Mouse (Mus musculus) lung, postnatal 36 days (tissue): Measurements from ENCODE around the gene Npm1.

Experiments
- DNase-seq: peaks from one replicate; pipeline ENCODE4 v3.0.0; 2022; ENCODE audit warnings: mixed read lengths

Npm1 gene

DNA sequence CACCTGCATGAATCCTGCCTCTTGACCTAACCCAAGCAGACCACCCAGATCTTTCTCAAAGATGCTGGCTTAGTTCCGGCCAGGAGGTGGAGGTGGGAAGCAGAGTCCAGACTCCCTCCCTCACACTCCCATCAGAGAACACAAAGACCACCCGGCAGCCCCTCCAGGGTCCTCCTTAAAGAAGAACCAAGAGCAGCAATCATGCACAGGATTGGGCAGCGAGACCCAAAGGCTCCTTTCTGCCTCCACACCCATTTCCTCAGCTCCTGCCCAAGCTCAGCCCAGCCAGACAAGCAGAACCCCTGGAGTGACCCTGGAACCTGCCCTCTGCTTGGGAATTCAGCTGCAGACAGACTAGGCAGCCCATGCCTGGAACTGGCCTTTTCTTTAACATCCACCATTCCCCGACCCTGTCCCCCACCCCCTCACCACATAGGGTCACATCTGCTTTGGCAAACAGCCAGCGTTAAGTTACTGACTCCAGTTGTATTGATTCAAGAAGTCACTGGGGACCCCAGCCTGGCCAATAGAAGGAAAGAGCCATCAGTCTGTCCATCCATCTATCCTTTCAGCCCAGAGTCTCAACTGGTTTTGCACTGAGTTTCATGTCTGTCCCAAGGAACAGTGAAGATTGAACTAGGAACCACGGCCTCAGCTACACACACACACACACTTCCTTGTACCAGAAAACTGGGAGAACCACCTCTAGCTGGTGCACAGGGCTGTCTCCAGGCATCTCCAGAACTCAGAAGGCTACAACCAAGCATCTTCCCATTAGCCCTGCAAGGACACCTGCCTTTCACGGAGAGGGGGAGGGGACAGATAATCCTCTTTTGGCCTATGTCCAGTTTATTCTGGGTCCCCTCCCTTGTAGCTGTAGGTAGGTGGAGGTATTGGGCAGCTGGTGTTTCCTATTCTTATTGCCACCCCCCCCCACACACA is 17.5 kb downstream of the Npm1 start:
- DNase-seq, result no peak

DNA sequence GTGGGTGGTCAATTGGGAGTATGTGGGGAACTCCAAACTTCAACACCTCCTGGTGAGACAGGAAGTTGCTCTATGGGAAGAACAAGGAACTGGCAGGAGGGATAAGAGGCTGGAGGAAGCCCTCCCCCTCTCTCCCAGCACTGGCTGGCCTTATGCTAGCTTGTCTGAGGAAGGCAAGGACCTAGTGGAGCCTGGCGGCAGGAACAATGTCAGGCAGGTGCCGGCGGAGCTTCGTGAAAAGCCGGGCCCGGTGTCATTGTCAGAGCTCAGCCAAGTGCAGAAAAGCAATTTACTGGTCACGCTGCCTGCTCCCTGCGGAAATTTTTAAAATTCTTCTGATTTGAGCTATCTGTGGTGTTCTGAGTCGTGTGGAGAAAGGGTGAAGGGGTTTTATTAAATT is 19.1 kb downstream of the Npm1 start:
- DNase-seq, result no peak

DNA sequence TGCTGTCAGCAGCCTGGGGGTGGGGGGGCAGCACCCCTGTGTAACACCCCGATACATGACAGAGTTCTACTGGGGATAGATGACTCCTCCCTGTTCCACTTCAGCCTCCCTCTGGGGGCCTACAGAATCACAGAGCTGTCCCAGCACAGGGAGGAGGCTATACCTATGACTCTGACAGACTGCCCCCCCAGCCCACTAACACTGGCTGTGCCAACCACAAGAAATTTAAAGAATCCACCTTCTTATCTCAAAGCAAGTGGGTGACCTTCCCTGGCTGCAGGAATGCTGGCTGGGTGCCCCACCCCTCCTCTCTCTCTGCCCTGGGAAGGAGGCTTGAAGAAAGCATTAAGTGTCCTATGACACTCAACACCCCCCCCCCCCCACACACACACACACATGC is 20.2 kb downstream of the Npm1 start:
- peak; percentile 64 for DNase-seq

DNA sequence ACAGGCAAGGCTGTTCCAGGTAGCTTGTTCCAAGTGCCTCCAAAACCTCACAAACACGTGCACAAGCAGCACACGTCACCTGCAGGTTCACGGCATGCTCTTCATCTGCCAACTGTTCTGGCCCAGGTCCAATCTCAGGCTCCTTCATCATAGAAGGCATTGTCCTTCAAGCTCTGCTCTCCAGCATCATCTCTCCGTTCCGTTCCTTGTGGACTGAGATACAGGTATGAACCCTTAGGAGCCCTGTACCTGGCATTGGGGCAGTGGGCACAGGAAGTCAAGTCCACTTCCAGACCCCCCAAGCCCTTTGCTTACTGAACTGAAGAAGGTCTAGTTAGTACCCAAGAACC is 22.9 kb downstream of the Npm1 start:
- DNase-seq, result no peak

DNA sequence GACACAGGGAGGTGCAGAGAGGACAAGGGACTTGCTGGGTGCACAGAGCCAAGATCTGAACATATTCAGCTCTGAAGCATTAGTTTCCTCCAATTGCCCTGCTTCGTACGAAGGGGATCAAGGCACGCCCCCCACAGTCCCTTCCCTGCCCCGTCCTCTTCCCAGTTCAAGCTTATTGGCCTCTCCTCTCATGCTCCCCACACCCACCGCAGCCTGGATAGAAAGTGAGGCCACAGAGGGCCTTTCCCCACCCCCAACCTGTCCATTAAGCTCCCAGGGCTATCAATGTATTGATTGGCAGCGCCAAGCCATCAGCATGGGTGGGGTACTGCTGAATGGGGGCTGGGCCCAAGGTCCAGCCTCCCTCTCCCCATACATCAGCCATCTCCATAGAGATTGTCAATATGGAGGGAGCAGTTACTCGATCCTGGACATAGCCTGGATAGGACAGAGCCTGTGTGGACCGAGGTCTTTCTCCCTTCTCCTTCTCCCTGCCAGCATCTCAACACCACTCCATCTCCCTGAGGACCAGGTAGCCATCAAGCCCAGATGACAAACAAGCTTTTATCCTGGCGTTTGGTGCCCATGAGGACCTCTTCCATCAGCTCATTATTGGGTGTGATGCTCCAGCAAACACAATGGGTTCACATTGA is 23.4 kb downstream of the Npm1 start:
- no peak for DNase-seq

DNA sequence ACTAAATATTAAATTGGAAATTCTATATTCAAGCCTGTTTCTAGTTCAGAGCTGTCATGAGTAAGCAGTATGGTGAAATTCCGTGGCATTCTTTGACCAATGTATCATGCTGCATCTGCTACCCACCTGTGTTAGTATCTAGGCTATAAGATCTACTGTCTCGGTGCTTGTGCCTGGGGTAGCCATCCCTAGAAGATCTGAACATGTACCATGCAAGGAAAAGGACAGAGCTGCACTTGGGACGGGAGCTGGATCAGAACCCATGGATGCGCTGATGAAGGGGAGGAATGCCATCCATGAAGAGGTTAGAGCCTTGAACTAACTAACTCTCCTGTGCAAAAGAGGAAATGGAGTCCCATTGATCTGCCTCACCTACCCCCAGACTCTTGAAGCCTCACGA is 24.3 kb downstream of the Npm1 start:
- no peak for DNase-seq

DNA sequence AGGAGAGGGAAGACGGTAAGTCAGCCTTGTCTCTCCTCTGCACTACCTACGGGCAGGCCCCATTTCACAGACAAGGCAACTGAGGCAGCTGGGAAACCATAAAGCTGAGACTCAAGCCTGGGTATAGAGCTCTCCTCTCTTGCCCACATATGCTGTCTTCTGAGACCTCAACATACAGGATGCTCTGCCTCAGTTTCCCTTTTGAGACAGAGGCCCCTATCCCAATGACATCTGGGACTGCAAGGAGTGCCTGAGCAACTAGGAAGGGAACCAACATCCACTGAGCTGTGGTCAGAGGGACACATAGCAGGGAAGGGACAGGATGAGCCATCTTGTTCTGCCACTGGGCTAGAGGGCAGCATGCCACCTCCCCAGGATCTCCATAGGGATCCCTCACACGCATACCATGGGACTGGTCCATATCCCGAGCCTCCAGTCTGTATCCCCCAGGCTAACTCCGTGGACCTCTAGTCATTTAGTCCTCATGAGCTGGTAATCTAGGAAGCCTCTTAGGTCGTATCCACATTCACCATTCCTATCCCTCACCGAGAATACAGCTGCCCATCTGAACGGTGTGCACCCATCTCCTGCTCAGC is 28.5 kb downstream of the Npm1 start:
- no peak for DNase-seq

DNA sequence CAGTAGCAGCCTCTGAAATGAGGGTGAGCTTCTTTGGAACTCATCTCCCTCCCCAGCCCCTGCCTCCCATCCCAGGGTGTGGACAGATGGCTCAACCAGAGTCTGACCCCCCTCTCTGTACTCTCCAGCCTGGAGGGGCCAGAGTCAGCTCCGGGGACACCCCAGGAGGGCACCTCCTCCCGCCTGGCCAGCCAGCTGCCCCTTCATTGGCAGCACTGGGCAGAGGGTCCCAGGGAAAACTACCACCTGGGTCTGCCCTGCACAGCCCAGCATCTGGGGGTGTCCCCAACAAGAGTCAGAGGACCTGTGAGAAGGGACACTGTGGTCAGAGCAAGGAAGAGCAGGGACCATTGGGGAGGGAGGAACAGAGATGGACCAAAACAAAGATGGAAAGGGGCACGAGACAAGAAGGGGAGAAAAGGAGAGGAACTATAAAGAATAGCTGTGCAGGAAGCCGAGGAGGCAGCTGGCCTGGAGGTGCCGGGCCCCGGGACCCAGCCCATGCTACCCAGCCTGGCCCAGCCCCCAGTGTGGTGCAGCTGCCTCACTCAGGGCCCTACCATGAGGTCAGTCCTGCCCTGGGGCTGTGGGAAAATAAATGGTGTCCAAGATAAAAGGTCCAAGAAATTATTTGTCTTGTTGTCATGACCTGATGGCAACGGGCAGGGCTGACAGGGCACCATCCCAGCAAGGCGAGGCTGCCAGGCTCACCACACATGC is 30.2 kb downstream of the Npm1 start:
- DNase-seq, result no peak

DNA sequence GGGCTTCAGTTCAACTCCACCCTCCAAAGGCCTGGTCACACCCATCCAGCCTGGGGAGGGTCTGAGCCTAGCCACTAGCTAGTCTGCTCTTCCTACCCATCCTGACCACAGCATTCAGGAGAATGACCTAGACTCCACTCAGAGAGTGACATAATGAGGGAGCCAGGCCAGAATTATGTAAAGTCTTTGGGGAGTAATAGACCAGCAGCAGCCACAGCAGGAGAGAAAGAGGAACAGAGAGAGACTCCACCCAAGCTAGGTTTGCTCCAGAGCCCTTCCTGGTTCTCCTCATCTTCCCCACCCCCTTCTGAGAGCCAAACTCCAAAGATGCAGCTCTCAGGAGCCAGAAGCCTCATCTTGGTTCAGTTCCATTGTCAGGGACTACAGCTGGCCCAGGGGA is 35.9 kb downstream of the Npm1 start:
- peak; percentile 19 for DNase-seq

DNA sequence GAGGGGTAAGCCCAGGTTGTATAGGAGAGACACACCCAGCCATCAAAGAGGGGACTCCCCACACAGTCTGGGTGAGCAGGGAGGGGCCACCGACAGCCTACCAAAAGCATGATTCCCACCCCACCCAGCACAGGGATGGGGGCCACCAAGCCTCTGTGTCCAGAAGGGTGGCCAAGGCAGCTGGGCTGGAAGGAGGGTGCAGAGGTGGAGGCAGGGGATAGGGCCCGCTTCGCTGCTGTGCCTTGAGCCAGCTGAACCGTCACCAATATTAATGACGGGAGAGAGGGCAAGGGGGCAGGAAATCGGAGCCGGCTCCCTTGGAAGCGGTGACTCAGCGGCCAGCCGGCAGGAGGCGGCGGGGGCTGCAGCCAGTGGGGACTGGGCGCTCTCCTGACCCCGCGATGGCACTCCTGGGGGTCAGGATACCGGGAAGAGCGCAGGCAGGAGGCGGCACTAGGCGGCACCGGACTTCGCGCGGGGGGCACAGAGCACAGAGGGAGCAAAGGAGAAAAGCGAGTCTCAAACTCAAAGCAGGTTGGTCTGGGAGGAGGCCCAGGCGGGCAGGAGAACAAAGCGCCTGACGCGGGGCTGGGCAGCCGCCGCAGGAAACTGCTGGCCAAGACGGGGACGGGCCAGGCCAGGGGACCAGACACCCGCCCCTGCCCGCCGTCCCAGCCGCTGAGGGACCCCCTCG is 40.3 kb downstream of the Npm1 start:
- DNase-seq, result no peak

DNA sequence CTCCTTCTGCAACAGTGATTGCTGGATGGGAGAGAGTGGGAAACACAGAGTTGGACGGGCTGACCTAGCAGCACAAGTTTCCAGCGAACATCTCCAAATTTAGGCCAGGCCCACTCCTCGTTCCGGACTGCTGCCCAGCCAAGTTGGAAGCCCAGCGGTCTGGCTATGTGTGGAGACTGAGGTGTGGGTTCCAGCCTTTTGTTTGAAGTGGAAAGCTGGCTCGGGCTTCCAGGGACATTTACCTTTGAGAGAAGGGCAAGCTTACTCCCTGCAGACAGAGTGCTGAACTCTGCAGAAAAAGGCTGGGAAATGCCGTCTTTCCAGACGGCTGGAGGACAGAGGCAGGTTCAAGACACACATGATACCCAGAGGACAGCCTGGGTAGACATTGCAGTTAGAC is 43.5 kb downstream of the Npm1 start:
- DNase-seq, result no peak

DNA sequence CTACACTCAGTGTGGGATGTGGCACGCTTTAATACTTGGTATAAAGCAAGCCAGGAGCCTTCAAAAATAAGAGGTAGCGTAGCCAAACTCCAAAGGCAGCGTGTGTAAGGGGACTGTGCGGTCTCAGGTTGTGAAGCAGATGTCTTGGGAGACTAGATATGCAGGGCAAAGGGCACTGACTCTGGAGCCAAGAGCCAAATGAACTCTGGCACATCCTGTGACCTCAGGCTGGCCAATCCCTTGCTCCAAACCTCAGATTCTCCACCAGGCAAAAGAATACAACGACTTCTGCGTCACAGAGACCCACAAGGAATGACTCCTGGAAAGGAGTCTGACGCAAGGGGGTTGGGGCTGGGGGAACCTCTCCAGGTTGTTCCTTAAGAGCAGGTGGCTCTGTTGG is 43.9 kb downstream of the Npm1 start:
- no peak for DNase-seq

DNA sequence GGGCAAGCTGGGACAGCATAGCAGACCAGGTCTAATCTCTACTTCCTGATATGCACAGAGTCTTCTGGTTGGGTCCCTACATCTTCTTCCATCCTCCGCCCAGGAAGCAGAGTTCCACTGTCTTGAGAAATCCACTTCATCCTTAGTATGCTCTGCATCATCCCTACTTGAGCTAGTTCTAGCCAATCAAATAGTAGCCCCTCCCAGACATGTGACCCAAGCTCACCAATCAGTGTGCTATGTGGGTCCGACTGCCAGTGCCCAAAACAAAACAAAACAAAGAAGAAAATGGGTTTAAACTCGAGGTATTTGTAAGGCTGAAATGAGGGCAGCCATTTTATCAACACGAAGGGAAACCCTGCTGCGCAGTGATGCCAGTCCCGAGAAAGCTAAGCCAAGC is 44.5 kb downstream of the Npm1 start:
- DNase-seq, result no peak

DNA sequence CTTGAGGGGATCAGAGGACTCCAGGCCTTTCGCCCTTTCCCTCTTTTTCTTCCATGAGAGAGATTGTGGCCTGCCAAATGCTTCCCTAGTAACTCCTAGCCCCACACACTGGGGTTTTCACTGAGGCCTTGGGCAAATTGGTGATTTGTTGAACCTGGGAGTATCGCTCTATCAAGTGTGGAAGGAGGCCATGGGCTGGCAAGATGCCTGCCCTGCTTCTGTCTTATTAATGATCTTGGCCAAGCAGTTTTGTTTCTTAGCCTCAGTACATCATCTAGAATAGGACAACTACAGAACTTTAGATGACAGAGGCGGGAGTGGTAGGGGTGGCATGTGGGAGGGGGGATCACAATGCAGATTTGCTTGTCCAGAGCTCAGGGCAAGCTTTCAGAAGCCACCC is 47.2 kb downstream of the Npm1 start:
- no peak for DNase-seq

DNA sequence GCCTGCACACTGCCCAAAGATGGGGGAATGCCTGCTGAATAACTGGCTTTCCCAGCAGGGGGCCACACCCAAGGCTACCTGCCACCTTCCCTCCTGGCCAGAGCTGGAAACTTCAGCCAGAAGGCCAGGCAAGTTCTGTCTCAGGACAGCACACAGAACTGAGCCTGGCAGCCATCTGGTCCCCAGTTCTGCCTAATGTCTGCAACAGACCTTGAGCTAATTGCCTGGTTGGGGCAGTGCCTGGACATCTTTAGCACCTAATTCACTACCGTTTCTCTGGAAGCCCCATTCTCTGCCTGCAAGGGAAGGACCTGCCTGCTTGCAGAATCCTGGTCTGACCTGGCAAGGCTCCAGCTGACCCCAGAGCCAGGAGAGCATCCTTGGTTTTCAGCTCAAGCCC is 50.6 kb downstream of the Npm1 start:
- DNase-seq, result no peak

DNA sequence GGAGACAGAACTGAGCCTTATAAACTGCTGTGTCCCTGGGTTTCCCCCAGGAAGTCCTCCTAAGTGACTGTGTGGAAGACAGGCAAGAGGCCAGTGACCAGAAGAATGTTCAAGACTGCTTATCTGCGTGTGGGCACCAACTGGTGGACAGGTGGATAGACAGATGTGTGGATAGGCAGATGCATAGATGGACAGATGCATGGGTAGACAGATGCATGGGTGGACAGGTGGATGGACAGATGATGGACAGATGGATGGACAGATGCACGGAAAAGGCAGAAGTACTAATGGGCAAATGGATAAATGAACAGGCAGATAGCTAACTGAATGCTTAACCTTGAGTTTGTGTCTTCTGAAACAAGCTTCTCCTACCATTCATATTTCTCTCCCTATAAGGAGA is 52.9 kb downstream of the Npm1 start:
- DNase-seq, result no peak

DNA sequence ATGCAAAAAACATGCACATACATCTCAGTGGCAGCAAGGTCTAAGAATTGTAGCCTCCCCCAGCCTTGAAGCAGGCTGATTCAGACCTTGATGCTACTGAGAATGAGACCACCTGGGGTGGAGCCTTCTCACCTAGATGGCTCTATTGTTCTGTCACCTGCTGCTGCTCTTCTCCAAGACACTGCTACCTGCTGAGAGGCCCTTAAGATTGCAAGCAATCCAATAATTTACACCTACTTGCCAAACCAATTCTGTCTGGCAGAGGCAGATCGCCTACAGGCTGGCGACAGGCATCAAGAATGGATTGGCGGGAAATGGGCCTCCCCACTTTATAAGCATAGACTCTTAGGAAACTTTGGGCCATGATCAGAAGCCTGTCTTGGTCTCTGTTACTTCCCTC is 55.5 kb downstream of the Npm1 start:
- no peak for DNase-seq

DNA sequence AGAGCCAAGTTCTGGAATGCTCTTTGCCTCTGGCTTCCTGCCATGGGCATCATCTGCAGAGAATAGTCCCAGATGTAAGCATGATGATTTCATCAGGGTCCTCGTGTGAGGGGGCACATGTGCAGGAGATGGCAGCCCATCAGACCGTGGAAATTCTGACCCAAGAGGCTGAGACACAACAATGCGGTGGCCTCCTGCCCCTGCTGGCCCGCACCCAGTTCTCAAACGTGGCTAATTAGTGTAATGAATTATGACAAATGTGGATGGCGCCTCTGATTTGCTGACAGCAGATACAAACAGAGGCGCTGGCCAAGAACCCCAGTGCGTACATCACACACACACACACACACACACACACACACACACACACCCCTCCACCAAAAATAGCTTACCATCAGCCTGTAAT is 58.1 kb downstream of the Npm1 start:
- no peak for DNase-seq

DNA sequence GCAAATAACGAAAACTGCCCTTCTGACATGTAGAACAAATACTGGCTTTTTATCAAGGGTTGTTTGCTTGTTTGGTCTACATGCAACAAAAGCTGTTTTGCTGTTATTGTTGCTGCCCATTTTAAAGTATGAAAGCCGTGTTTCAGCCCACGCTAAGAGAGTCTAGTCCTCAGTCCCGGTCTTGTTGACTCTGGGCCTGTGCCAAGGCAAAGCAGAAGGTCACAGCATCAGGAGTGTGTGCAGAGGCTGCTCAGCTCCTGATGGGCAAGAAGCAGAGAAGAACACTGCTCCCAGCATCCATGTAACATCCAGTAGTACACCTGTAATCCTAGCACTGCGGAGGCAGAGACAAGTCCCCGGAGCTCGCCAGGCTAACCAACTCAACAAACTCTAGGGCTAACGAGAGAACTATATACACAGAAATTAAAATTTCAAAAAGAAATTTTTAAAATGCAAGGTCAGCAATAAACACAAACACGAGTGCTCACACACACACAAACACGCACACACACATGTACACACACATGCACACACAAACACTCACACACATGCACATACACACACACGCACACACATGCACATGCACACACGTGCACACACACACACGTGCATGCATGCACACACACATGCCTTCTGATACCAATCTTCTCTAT is 59.6 kb downstream of the Npm1 start:
- DNase-seq, result peak; percentile 28
